Comparison of ENCODE assay signal across 8 mouse cellular contexts in genomic region chr5:5379501-5379869, GRCm38 (mm10). TPM values are rescaled to one million over a fixed set of nuclear protein-coding genes. Genes with fewer than 3 reads are reported as not detected.
DNase-seq lines count a peak whose midpoint lies in the region; ATAC-seq and TF ChIP-seq lines count a peak whose summit lies in the region.

No protein-coding gene starts in this region.

- no peak for TF ChIP-seq CTCF in lung, embryonic 14.5 days (IDR thresholded peaks at IDR 0.05; ENCODE audit: low read depth)
- TF ChIP-seq CTCF in embryonic fibroblast, embryonic 13.5 days (IDR thresholded peaks at IDR 0.05; ENCODE audit: borderline replicate concordance, insufficient read depth, low read length), result no peak

- no peaks in the 10 kb centered on the region for H3K36me3 ChIP-seq in lung, embryonic 14.5 days (ENCODE audit: insufficient read depth)
- no peaks in the 10 kb centered on the region for H3K36me3 ChIP-seq in intestine, embryonic 16.5 days (ENCODE audit: control insufficient read depth, insufficient read depth, low read length)
- no peaks in the 10 kb centered on the region for H3K36me3 ChIP-seq in neural tube, embryonic 12.5 days

- WGBS in lung, embryonic 14.5 days, result under 1% methylated on average over 14 of the region's 14 CpGs
- 1% methylated on average over 14 of the region's 14 CpGs for WGBS in intestine, embryonic 16.5 days
- WGBS in neural tube, embryonic 12.5 days, result under 1% methylated on average over 14 of the region's 14 CpGs

- peak overlapping the region; percentile 69 for H3K4me2 ChIP-seq in lung, embryonic 14.5 days
- peak overlapping the region; percentile 83 for H3K4me2 ChIP-seq in intestine, embryonic 16.5 days (ENCODE audit: low read depth, low read length)
- H3K4me2 ChIP-seq in neural tube, embryonic 12.5 days (replicated peaks), result peak overlapping the region; percentile 72

- no peaks in the 10 kb centered on the region for H3K9me3 ChIP-seq in lung, embryonic 14.5 days (ENCODE audit: low read depth, low read length)
- H3K9me3 ChIP-seq in intestine, embryonic 16.5 days (ENCODE audit: control insufficient read depth, low read length), result no peaks in the 10 kb centered on the region
- H3K9me3 ChIP-seq in neural tube, embryonic 12.5 days, result no peaks in the 10 kb centered on the region

- no peak for ATAC-seq in lung, embryonic 14.5 days (ENCODE audit: insufficient read depth)
- no peak for ATAC-seq in intestine, embryonic 16.5 days
- no peak; the same call in 1 of the 2 replicates for ATAC-seq in neural tube, embryonic 12.5 days (ENCODE audit: low FRiP score, low read depth)

- no peak for TF ChIP-seq POLR2A in embryonic fibroblast, embryonic 13.5 days (IDR thresholded peaks at IDR 0.05; ENCODE audit: low read depth, low read length)

- peaks cover 14% of the 10 kb centered on the region for H3K4me1 ChIP-seq in lung, embryonic 14.5 days (ENCODE audit: insufficient read depth)
- peaks cover 7% of the 10 kb centered on the region; the same call in 1 of the 2 replicates for H3K4me1 ChIP-seq in embryonic fibroblast, embryonic 13.5 days (ENCODE audit: control insufficient read depth, insufficient read depth, low read length)
- peaks cover 2% of the 10 kb centered on the region; the same call in 1 of the 2 replicates for H3K4me1 ChIP-seq in intestine, embryonic 16.5 days (ENCODE audit: control insufficient read depth, insufficient read depth, low read length)
- peaks cover 7% of the 10 kb centered on the region; the same call in 1 of the 2 replicates for H3K4me1 ChIP-seq in neural tube, embryonic 12.5 days

- peak overlapping the region; percentile 95 for H3K27ac ChIP-seq in lung, embryonic 14.5 days (ENCODE audit: low read depth)
- peak overlapping the region; percentile 67 for H3K27ac ChIP-seq in embryonic fibroblast, embryonic 13.5 days (ENCODE audit: insufficient read depth, low read length)
- H3K27ac ChIP-seq in intestine, embryonic 16.5 days (ENCODE audit: low read length), result peak overlapping the region; percentile 84
- H3K27ac ChIP-seq in neural tube, embryonic 12.5 days, result 0 out of 2 replicates have a peak overlapping the region, but pooled peaks have one; percentile 83

- H3K27me3 ChIP-seq in lung, embryonic 14.5 days (ENCODE audit: insufficient read depth, low read length), result no peaks in the 10 kb centered on the region
- no peaks in the 10 kb centered on the region for H3K27me3 ChIP-seq in intestine, embryonic 16.5 days (replicated peaks; ENCODE audit: control insufficient read depth, insufficient read depth, low read length)
- H3K27me3 ChIP-seq in neural tube, embryonic 12.5 days (replicated peaks), result no peaks in the 10 kb centered on the region

- H3K4me3 ChIP-seq in lung, embryonic 14.5 days (ENCODE audit: low read depth, low read length), result peak overlapping the region; percentile 69
- peak overlapping the region; percentile 93 for H3K4me3 ChIP-seq in embryonic fibroblast, embryonic 13.5 days (ENCODE audit: insufficient read depth, low read length)
- H3K4me3 ChIP-seq in intestine, embryonic 16.5 days (ENCODE audit: low read length), result peak overlapping the region; percentile 72
- peak overlapping the region; percentile 73 for H3K4me3 ChIP-seq in neural tube, embryonic 12.5 days

- DNase-seq in lung, embryonic 14.5 days, result peak; percentile 70
- no peak for DNase-seq in lung, postnatal 14 days
- DNase-seq in right cerebral cortex, postnatal 4 days, result no peak
- no peak for DNase-seq in adrenal gland, adult (ENCODE audit: inconsistent age in 2 of 2, low spot score in 1 of 2)
- no peak for DNase-seq in ovary, postnatal 36 days (ENCODE audit: low spot score)

- peak overlapping the region; percentile 92 for H3K9ac ChIP-seq in lung, embryonic 14.5 days
- peak overlapping the region; percentile 81 for H3K9ac ChIP-seq in intestine, embryonic 16.5 days (ENCODE audit: low read depth, low read length)
- H3K9ac ChIP-seq in neural tube, embryonic 12.5 days, result peak overlapping the region; percentile 94

RNA-seq across cellular contexts. Expression of gene Cdk14, which starts 40.6 kb away (rescaled TPM):
- 37.7 and 37.8 TPM in 2 replicates for polyA plus RNA-seq in lung, embryonic 14.5 days (2014; fragmentation: Nextera tagmentation; extraction: Ambion mirVana)
- polyA plus RNA-seq in embryonic fibroblast, embryonic 13.5 days (2011; ENCODE audit: insufficient read length, low read depth, missing spikeins), result 41.4 and 50.0 TPM in 2 replicates
- polyA plus RNA-seq in intestine, embryonic 16.5 days (2015; fragmentation: Nextera tagmentation; extraction: Ambion mirVana), result 8.2 and 8.9 TPM in 2 replicates
- polyA plus RNA-seq in neural tube, embryonic 12.5 days (2016; fragmentation: Nextera tagmentation; extraction: Ambion mirVana), result 29.8 and 33.0 TPM in 2 replicates
